Mouse (Mus musculus) intestine, embryonic 14.5 days (tissue): Measurements from ENCODE around the gene Clpx. TPM values are rescaled to one million over a fixed set of nuclear protein-coding genes. Genes with fewer than 3 reads are reported as not detected.
"Not testable (repeated sequence)": the region's sequence is repeated elsewhere in the genome, so short reads cannot be mapped to it uniquely, and the experiment has no call there.

Experiments used
- ATAC-seq: fragments of 200-750 bp; cut with Nextera tagmentation; replicated peaks from 2 replicates; pipeline ENCODE4 v1.8.0; 2017; ENCODE audit warnings: low read depth, moderate number of reproducible peaks, moderate TSS enrichment, moderate library complexity; ENCODE audit not compliant: low FRiP score, low TSS enrichment
- DNase-seq: peaks from one replicate; pipeline ENCODE4 v3.0.0-alpha.2; 2018; ENCODE audit warnings: low spot score
- H3K27ac ChIP-seq: fragments of 300-500 bp; sonication (generic); 2 replicates; pipeline ENCODE4 v1.5.1; 2014; ENCODE audit warnings: low read depth, mild to moderate bottlenecking, control low read depth
- H3K27me3 ChIP-seq: fragments of 300-500 bp; sonication (generic); replicated peaks from 2 replicates; pipeline ENCODE4 v1.6.1; 2014; ENCODE audit warnings: low read length, control low read depth; ENCODE audit not compliant: control insufficient read depth, insufficient read depth
- H3K36me3 ChIP-seq: fragments of 300-500 bp; sonication (generic); 2 replicates; pipeline ENCODE4 v1.6.1; 2014; ENCODE audit warnings: low read length, control low read depth; ENCODE audit not compliant: control insufficient read depth, insufficient read depth
- H3K4me1 ChIP-seq: fragments of 300-500 bp; sonication (generic); replicated peaks from 2 replicates; pipeline ENCODE4 v1.6.1; 2014; ENCODE audit warnings: low read length, control low read depth, mixed read lengths; ENCODE audit not compliant: control insufficient read depth, insufficient read depth
- H3K4me2 ChIP-seq: fragments of 300-500 bp; sonication (generic); 2 replicates; pipeline ENCODE4 v1.6.1; 2014; ENCODE audit warnings: low read length
- H3K4me3 ChIP-seq: fragments of 300-500 bp; sonication (generic); 2 replicates; pipeline ENCODE4 v1.5.1; 2014; ENCODE audit warnings: low read depth, low read length, control low read depth, mixed read lengths
- H3K9ac ChIP-seq: fragments of 300-500 bp; sonication (generic); 2 replicates; pipeline ENCODE4 v1.6.1; 2014; ENCODE audit warnings: mild to moderate bottlenecking, low read length
- H3K9me3 ChIP-seq: fragments of 300-500 bp; sonication (generic); 2 replicates; pipeline ENCODE4 v1.6.1; 2016; ENCODE audit warnings: low read length, control low read depth; ENCODE audit not compliant: control insufficient read depth
- WGBS: fragments of 180-500 bp; shearing (Covaris S2); extraction: QIAGEN DNeasy Blood & Tissue Kit; methylation state at CpG from one replicate; pipeline ENCODE4 v1.1.7; 2014; 5-methylcytosine and 5-hydroxymethylcytosine counted together
- polyA plus RNA-seq: library from polyadenylated mRNA; unstranded; fragments of >200 nt; fragmentation: Nextera tagmentation; extraction: Ambion mirVana; gene quantifications from 2 replicates; pipeline ENCODE4 v1.2.1, GENCODE M21; 2014

Clpx gene
- polyA plus RNA-seq, 1 experiment from 2014 or later = 42.6 TPM

GRCm38 (mm10) chr9:65283301-65283700, 10.8 kb upstream of the Clpx start:
- Histone ChIP-seq H3K4me1 (no peaks in the 10 kb centered on the region), H3K9ac (no peak overlapping the region), H3K9me3 (no peaks in the 10 kb centered on the region), H3K36me3 (no peaks in the 10 kb centered on the region), H3K4me3 (no peak overlapping the region), H3K27me3 (0 out of 2 replicates have a peak, but pooled peaks cover 5% of the 10 kb centered on the region), H3K27ac (no peak overlapping the region), H3K4me2 (no peak overlapping the region)
- ATAC-seq (no peak), DNase-seq (peak; percentile 55)
- WGBS = 4% methylated on average over 3 of the region's 3 CpGs

GRCm38 (mm10) chr9:65288252-65288651, 5.8 kb upstream of the Clpx start:
- not testable (repeated sequence) for DNase-seq, ATAC-seq

GRCm38 (mm10) chr9:65289988-65290387, 4.1 kb upstream of the Clpx start:
- Histone ChIP-seq H3K27me3 (0 out of 2 replicates have a peak, but pooled peaks cover 2% of the 10 kb centered on the region), H3K9ac (no peak overlapping the region), H3K4me2 (no peak overlapping the region), H3K36me3 (no peaks in the 10 kb centered on the region), H3K4me1 (0 out of 2 replicates have a peak, but pooled peaks cover 6% of the 10 kb centered on the region), H3K4me3 (no peak overlapping the region), H3K9me3 (no peaks in the 10 kb centered on the region), H3K27ac (no peak overlapping the region)
- DNase-seq = no peak
- WGBS = 96% methylated on average over 4 of the region's 4 CpGs
- ATAC-seq = no peak

More at GRCm38 (mm10) chr9:65288252-65288651, 5.8 kb upstream of the Clpx start:
- H3K4me1 ChIP-seq, H3K4me2 ChIP-seq, H3K9me3 ChIP-seq, H3K9ac ChIP-seq, H3K4me3 ChIP-seq, H3K27ac ChIP-seq, H3K36me3 ChIP-seq, H3K27me3 ChIP-seq: not testable (repeated sequence)
- WGBS = 85% methylated on average over 5 of the region's 5 CpGs

GRCm38 (mm10) chr9:65292421-65292820, 1.6 kb upstream of the Clpx start:
- no peak overlapping the region for H3K4me3 ChIP-seq
- 86% methylated on average over 3 of the region's 3 CpGs for WGBS
- H3K9me3 ChIP-seq = no peaks in the 10 kb centered on the region
- ATAC-seq = no peak
- H3K27ac ChIP-seq = no peak overlapping the region
- H3K27me3 ChIP-seq = no peaks in the 10 kb centered on the region
- H3K36me3 ChIP-seq = peaks cover 5% of the 10 kb centered on the region; the same call in 1 of the 2 replicates
- no peak for DNase-seq
- H3K4me2 ChIP-seq = no peak overlapping the region
- no peak overlapping the region for H3K9ac ChIP-seq
- peaks cover 13% of the 10 kb centered on the region; the same call in 1 of the 2 replicates for H3K4me1 ChIP-seq

DNA sequence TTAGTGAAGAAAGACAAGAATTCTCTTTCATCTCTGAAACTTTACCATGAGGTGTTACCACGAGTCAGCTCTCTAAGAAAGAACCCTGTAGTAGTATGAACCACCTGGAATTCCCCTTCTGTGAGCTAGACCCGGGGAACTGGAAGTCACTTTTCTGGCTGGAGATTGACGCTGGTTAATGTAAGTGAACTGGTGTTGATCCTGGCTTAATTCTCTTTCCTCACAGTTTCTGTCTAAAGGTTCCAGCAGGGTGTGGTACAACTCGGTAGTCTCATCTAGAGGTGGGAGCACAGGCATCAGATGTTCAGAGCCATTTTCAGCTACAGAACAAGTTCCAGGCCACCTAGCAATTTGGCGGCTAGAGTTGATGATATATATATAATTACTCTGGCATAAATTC, 941 bp upstream of the Clpx start:
- Histone ChIP-seq H3K9me3 (no peaks in the 10 kb centered on the region), H3K4me2 (peak overlapping the region; percentile 61), H3K4me3 (peak overlapping the region; percentile 97), H3K27ac (peak overlapping the region; percentile 82), H3K27me3 (no peaks in the 10 kb centered on the region), H3K9ac (peak overlapping the region; percentile 78), H3K4me1 (peaks cover 13% of the 10 kb centered on the region; the same call in 1 of the 2 replicates), H3K36me3 (peaks cover 5% of the 10 kb centered on the region; the same call in 1 of the 2 replicates)
- WGBS = 18% methylated on average over 5 of the region's 5 CpGs
- DNase-seq = peak; percentile 55
- ATAC-seq = no peak

DNA sequence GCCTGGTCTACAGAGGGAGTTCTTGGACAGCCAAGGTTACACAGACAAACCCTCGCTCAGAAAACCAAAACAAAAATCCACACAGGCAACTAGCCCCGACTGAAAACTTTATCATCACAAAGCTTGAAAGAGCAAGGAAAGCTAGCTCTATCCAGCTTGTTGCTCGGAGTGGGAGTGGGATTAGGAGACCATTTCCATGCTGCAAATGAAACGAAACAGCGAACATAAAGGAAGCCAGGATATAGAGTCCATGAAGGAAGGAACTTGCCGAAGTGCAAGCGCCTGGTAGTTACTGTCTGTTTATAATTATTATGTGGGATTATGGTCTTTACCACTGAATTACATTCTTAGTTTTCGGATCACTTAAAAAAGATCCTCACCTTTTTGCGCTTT, 484 bp upstream of the Clpx start:
- Histone ChIP-seq H3K9me3 (no peaks in the 10 kb centered on the region), H3K9ac (peak overlapping the region; percentile 78), H3K36me3 (peaks cover 5% of the 10 kb centered on the region; the same call in 1 of the 2 replicates), H3K4me1 (peaks cover 13% of the 10 kb centered on the region; the same call in 1 of the 2 replicates), H3K27me3 (no peaks in the 10 kb centered on the region), H3K4me3 (peak overlapping the region; percentile 97), H3K4me2 (peak overlapping the region; percentile 61), H3K27ac (peak overlapping the region; percentile 82)
- peak; percentile 8; the same call in 1 of the 2 replicates for ATAC-seq
- under 1% methylated on average over 9 of the region's 9 CpGs for WGBS
- peak; percentile 73 for DNase-seq

- peaks cover 7% of the 10 kb centered on the region; the same call in 1 of the 2 replicates for H3K36me3 ChIP-seq
- no peak for DNase-seq
- no peaks in the 10 kb centered on the region for H3K27me3 ChIP-seq
- H3K9ac ChIP-seq = peak overlapping the region; percentile 84
- peaks cover 13% of the 10 kb centered on the region; the same call in 1 of the 2 replicates for H3K4me1 ChIP-seq
- no peaks in the 10 kb centered on the region for H3K9me3 ChIP-seq
- H3K4me2 ChIP-seq = peak overlapping the region; percentile 83
- WGBS = under 1% methylated on average over 28 of the region's 28 CpGs
- H3K4me3 ChIP-seq = peak overlapping the region; percentile 97
- peak overlapping the region; percentile 82 for H3K27ac ChIP-seq
- ATAC-seq = no peak; the same call in 1 of the 2 replicates
Measured at GRCm38 (mm10) chr9:65294716-65295378, 787 bp downstream of the Clpx start.

DNA sequence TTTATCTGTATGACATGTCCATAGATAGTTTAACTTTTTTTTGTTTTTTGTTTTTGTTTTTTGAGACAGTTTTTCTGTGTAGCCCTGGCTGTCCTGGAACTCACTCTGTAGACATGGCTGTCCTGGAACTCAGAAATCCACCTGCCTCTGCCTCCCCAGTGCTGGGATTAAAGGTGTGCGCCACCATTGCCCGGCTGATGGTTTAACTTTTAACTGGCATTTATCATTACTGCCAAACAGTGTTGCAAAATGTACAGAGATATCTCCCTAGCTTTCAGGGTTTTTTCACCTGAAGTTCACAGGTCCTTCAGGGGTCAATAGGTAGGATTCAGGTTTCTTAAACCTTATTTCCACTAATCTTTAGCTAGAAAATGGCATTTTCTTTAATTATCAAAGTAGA, 3.0 kb downstream of the Clpx start:
- peaks cover 13% of the 10 kb centered on the region; the same call in 1 of the 2 replicates for H3K4me1 ChIP-seq
- no peak overlapping the region for H3K4me3 ChIP-seq
- WGBS = 94% methylated on average over 2 of the region's 2 CpGs
- peaks cover 29% of the 10 kb centered on the region for H3K36me3 ChIP-seq
- no peak overlapping the region for H3K4me2 ChIP-seq
- no peak for ATAC-seq
- no peak overlapping the region for H3K27ac ChIP-seq
- no peak for DNase-seq
- H3K27me3 ChIP-seq = no peaks in the 10 kb centered on the region
- H3K9me3 ChIP-seq = no peaks in the 10 kb centered on the region
- H3K9ac ChIP-seq = no peak overlapping the region
